Mouse (Mus musculus) kidney, adult 2 months (tissue): ENCODE data around the gene Pik3r2.

Source experiments
- CTCF ChIP-seq: fragments of 200-500 bp; conservative IDR thresholded peaks from 2 replicates; pipeline ENCODE4 v1.5.1; 2011; ENCODE audit warnings: low read depth, mild to moderate bottlenecking, control low read depth, low read length, moderate library complexity, mixed read lengths; ENCODE audit not compliant: insufficient read depth, insufficient read length
- POLR2A ChIP-seq: fragments of 200-500 bp; IDR thresholded peaks from one replicate; pipeline ENCODE4 v1.6.1; 2011; ENCODE audit warnings: low read depth, low read length, control low read depth

- TF ChIP-seq POLR2A (no peak), CTCF (no peak)
Observed at GRCm38 (mm10) chr8:70806541-70806940, 30.0 kb upstream of the Pik3r2 start.
